Mouse (Mus musculus) embryonic facial prominence, embryonic 13.5 days (tissue): Measurements from ENCODE around the gene Slc27a5. TPM values are rescaled to one million over a fixed set of nuclear protein-coding genes. Genes with fewer than 3 reads are reported as not detected.
A peak's percentile ranks its signal among the peaks of the same experiment; 100 is the strongest.

Experiments
- ATAC-seq: fragments of 200-750 bp; cut with Nextera tagmentation; 2 replicates; pipeline ENCODE4 v1.8.0; 2017; ENCODE audit warnings: low read depth; ENCODE audit not compliant: insufficient number of reproducible peaks, insufficient read depth, low FRiP score, low TSS enrichment
- H3K27ac ChIP-seq: fragments of 300-500 bp; sonication (generic); 2 replicates; pipeline ENCODE4 v1.5.1; 2015; ENCODE audit warnings: moderate library complexity, mild to moderate bottlenecking, inconsistent platforms
- H3K27me3 ChIP-seq: fragments of 300-500 bp; sonication (generic); 2 replicates; pipeline ENCODE4 v1.6.1; 2015; ENCODE audit warnings: mild to moderate bottlenecking, inconsistent platforms
- H3K36me3 ChIP-seq: fragments of 300-500 bp; sonication (generic); 2 replicates; pipeline ENCODE4 v1.6.1; 2015; ENCODE audit warnings: mild to moderate bottlenecking, inconsistent platforms
- H3K4me1 ChIP-seq: fragments of 300-500 bp; sonication (generic); 2 replicates; pipeline ENCODE4 v1.6.1; 2015; ENCODE audit warnings: inconsistent platforms
- H3K4me2 ChIP-seq: fragments of 300-500 bp; sonication (generic); 2 replicates; pipeline ENCODE4 v1.6.1; 2015; ENCODE audit warnings: moderate library complexity, mild to moderate bottlenecking, inconsistent platforms
- H3K4me3 ChIP-seq: fragments of 300-500 bp; sonication (generic); 2 replicates; pipeline ENCODE4 v1.5.1; 2015; ENCODE audit warnings: mild to moderate bottlenecking, inconsistent platforms
- H3K9ac ChIP-seq: fragments of 300-500 bp; sonication (generic); 2 replicates; pipeline ENCODE4 v1.6.1; 2015; ENCODE audit warnings: mild to moderate bottlenecking, inconsistent platforms
- H3K9me3 ChIP-seq: fragments of 300-500 bp; sonication (generic); 2 replicates; pipeline ENCODE4 v1.6.1; 2016; ENCODE audit warnings: inconsistent platforms
- WGBS: fragments of 180-500 bp; shearing (Covaris S2); methylation state at CpG from one replicate; pipeline ENCODE4 v1.1.7; 2015; ENCODE audit warnings: mixed read lengths; 5-methylcytosine and 5-hydroxymethylcytosine counted together
- polyA plus RNA-seq: library from polyadenylated mRNA; unstranded; fragments of >200 nt; fragmentation: Nextera tagmentation; extraction: Ambion mirVana; gene quantifications from 2 replicates; pipeline ENCODE4 v1.2.1, GENCODE M21; 2015

The Slc27a5 gene
- polyA plus RNA-seq: 0.11 and 0.47 TPM in 2 replicates

GRCm38 (mm10) chr7:12998053-12998452, at the start of gene Slc27a5:
Gene Slc27a5, minus strand, starts transcription at chr7:12998192.
- Histone ChIP-seq H3K27me3 (no peaks in the 10 kb centered on the region), H3K36me3 (no peaks in the 10 kb centered on the region), H3K4me1 (no peaks in the 10 kb centered on the region), H3K4me2 (no peak within 1 kb of the TSS), H3K9me3 (no peaks in the 10 kb centered on the region), H3K4me3 (no peak within 1 kb of the TSS), H3K9ac (no peak within 1 kb of the TSS), H3K27ac (no peak within 1 kb of the TSS)
- 74% methylated on average over 5 of the region's 5 CpGs for WGBS
- ATAC-seq: no peak

- ATAC-seq: no peak; the same call in 1 of the 2 replicates
- H3K9ac ChIP-seq: no peak overlapping the region
Measured at GRCm38 (mm10) chr7:13046084-13046483, 48.1 kb upstream of the Slc27a5 start.

GRCm38 (mm10) chr7:13044254-13044625, 46.2 kb upstream of the Slc27a5 start:
- Histone ChIP-seq H3K27me3 (peaks cover 52% of the 10 kb centered on the region), H3K4me2 (peak overlapping the region; percentile 97), H3K36me3 (no peaks in the 10 kb centered on the region), H3K27ac (no peak overlapping the region), H3K4me1 (peaks cover 13% of the 10 kb centered on the region), H3K9me3 (no peaks in the 10 kb centered on the region), H3K4me3 (peak overlapping the region; percentile 51), H3K9ac (peak overlapping the region; percentile 78)
- ATAC-seq: peak; percentile 4; the same call in 1 of the 2 replicates
- WGBS: 5% methylated on average over 23 of the region's 23 CpGs

More at GRCm38 (mm10) chr7:13046084-13046483, 48.1 kb upstream of the Slc27a5 start:
- peaks cover 47% of the 10 kb centered on the region for H3K27me3 ChIP-seq
- H3K4me1 ChIP-seq: peaks cover 13% of the 10 kb centered on the region
- H3K9me3 ChIP-seq: no peaks in the 10 kb centered on the region
- H3K27ac ChIP-seq: no peak overlapping the region
- no peaks in the 10 kb centered on the region for H3K36me3 ChIP-seq
- 6% methylated on average over 2 of the region's 2 CpGs for WGBS
- H3K4me2 ChIP-seq: no peak overlapping the region
- no peak overlapping the region for H3K4me3 ChIP-seq

- Histone ChIP-seq H3K27me3 (peaks cover 52% of the 10 kb centered on the region), H3K4me1 (peaks cover 18% of the 10 kb centered on the region), H3K9ac (peak overlapping the region; percentile 78), H3K4me3 (peak overlapping the region; percentile 51), H3K9me3 (no peaks in the 10 kb centered on the region), H3K27ac (no peak overlapping the region), H3K36me3 (no peaks in the 10 kb centered on the region), H3K4me2 (peak overlapping the region; percentile 97)
- ATAC-seq: peak; percentile 16; the same call in 1 of the 2 replicates
- whole genome bisulfite sequencing: 6% methylated on average over 88 of the region's 88 CpGs
Measured at GRCm38 (mm10) chr7:13043445-13044253, 45.7 kb upstream of the Slc27a5 start.

GRCm38 (mm10) chr7:13043120-13043444, 45.1 kb upstream of the Slc27a5 start:
- H3K27ac ChIP-seq: no peak overlapping the region
- H3K36me3 ChIP-seq: no peaks in the 10 kb centered on the region
- H3K4me2 ChIP-seq: peak overlapping the region; percentile 97
- H3K9me3 ChIP-seq: no peaks in the 10 kb centered on the region
- peaks cover 52% of the 10 kb centered on the region for H3K27me3 ChIP-seq
- 37% methylated on average over 16 of the region's 16 CpGs for WGBS
- peak overlapping the region; percentile 78; the same call in 1 of the 2 replicates for H3K9ac ChIP-seq
- H3K4me3 ChIP-seq: peak overlapping the region; percentile 51
- peaks cover 20% of the 10 kb centered on the region for H3K4me1 ChIP-seq
- ATAC-seq: no peak

GRCm38 (mm10) chr7:13042511-13042910, 44.5 kb upstream of the Slc27a5 start:
- Histone ChIP-seq H3K27me3 (peaks cover 52% of the 10 kb centered on the region), H3K27ac (no peak overlapping the region), H3K9me3 (no peaks in the 10 kb centered on the region), H3K4me3 (no peak overlapping the region), H3K9ac (no peak overlapping the region), H3K4me1 (peaks cover 20% of the 10 kb centered on the region), H3K36me3 (no peaks in the 10 kb centered on the region), H3K4me2 (no peak overlapping the region)
- 73% methylated on average over 6 of the region's 6 CpGs for WGBS
- no peak for ATAC-seq

- Histone ChIP-seq H3K4me3 (no peak overlapping the region), H3K27ac (no peak overlapping the region), H3K4me2 (no peak overlapping the region), H3K36me3 (peaks cover 3% of the 10 kb centered on the region), H3K4me1 (peaks cover 27% of the 10 kb centered on the region), H3K27me3 (peaks cover 52% of the 10 kb centered on the region), H3K9ac (no peak overlapping the region), H3K9me3 (no peaks in the 10 kb centered on the region)
- no peak for ATAC-seq
- WGBS: 68% methylated on average over 1 of the region's 1 CpGs
Measured at GRCm38 (mm10) chr7:13041256-13041655, 43.3 kb upstream of the Slc27a5 start.

- H3K27ac ChIP-seq: peak overlapping the region; percentile 100; the same call in 1 of the 2 replicates
- H3K4me3 ChIP-seq: peak overlapping the region; percentile 77
- peak overlapping the region; percentile 88 for H3K4me2 ChIP-seq
- H3K27me3 ChIP-seq: peaks cover 36% of the 10 kb centered on the region
- 86% methylated on average over 1 of the region's 1 CpGs for WGBS
- peak overlapping the region; percentile 99 for H3K9ac ChIP-seq
- ATAC-seq: no peak
- no peaks in the 10 kb centered on the region for H3K9me3 ChIP-seq
- peaks cover 17% of the 10 kb centered on the region for H3K36me3 ChIP-seq
- H3K4me1 ChIP-seq: peaks cover 39% of the 10 kb centered on the region
Measured at GRCm38 (mm10) chr7:13039181-13039580, 41.2 kb upstream of the Slc27a5 start.

GRCm38 (mm10) chr7:13038621-13039169, 40.7 kb upstream of the Slc27a5 start:
- Histone ChIP-seq H3K36me3 (peaks cover 17% of the 10 kb centered on the region), H3K4me1 (peaks cover 39% of the 10 kb centered on the region), H3K27me3 (peaks cover 31% of the 10 kb centered on the region), H3K27ac (peak overlapping the region; percentile 100), H3K4me3 (peak overlapping the region; percentile 77), H3K9me3 (no peaks in the 10 kb centered on the region), H3K9ac (peak overlapping the region; percentile 99), H3K4me2 (peak overlapping the region; percentile 88)
- 19% methylated on average over 15 of the region's 15 CpGs for WGBS
- no peak for ATAC-seq

GRCm38 (mm10) chr7:13037901-13038555, 40.0 kb upstream of the Slc27a5 start, which contains the start of gene Ube2m:
Gene Ube2m, minus strand, starts transcription at chr7:13038275.
- Histone ChIP-seq H3K27me3 (peaks cover 24% of the 10 kb centered on the region), H3K9ac (peak within 1 kb of the TSS; percentile 99), H3K9me3 (no peaks in the 10 kb centered on the region), H3K4me1 (peaks cover 40% of the 10 kb centered on the region), H3K4me3 (peak within 1 kb of the TSS; percentile 77), H3K27ac (peak within 1 kb of the TSS; percentile 100), H3K4me2 (peak within 1 kb of the TSS; percentile 88), H3K36me3 (peaks cover 23% of the 10 kb centered on the region)
- WGBS: 0% methylated on average over 54 of the region's 65 CpGs
- peak; percentile 91 for ATAC-seq

- peaks cover 46% of the 10 kb centered on the region for H3K4me1 ChIP-seq
- H3K27ac ChIP-seq: peak overlapping the region; percentile 100
- peaks cover 30% of the 10 kb centered on the region for H3K36me3 ChIP-seq
- H3K9ac ChIP-seq: peak overlapping the region; percentile 99
- ATAC-seq: no peak
- peak overlapping the region; percentile 77 for H3K4me3 ChIP-seq
- no peaks in the 10 kb centered on the region for H3K9me3 ChIP-seq
- H3K27me3 ChIP-seq: peaks cover 18% of the 10 kb centered on the region
- H3K4me2 ChIP-seq: peak overlapping the region; percentile 88
- under 1% methylated on average over 32 of the region's 33 CpGs for WGBS
Measured at GRCm38 (mm10) chr7:13037366-13037765, 39.4 kb upstream of the Slc27a5 start.
